Mouse (Mus musculus) 3134 (cell line): ENCODE measurements around the gene Pim3.
A peak's percentile ranks its signal among the peaks of the same experiment; 100 is the strongest.

ENCODE experiments used
- DNase-seq: peaks from one replicate; pipeline ENCODE4 v3.0.0-alpha.2; 2011; ENCODE audit warnings: low spot score; ENCODE audit not compliant: insufficient read length; ENCODE audit errors: extremely low read depth

Pim3 gene

DNA sequence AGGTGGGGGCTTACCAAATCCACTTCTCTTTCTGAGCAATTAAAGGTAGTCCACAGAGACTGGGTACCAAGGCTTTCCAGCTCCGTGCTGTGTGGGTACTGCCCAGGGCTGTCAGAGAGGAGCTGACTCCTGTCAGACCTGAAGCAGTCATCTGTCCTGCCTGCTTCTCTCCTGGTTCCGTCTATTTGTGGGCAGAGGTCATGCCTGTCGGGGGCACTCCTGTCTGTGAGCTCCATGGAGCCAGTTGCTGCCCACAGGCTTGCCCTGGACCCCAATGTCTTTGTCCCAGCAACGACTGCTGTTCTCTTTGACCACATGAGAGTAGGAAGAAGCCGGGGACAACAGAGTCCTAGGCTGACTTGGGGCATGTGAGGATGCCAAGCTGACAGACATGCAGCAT, 5.4 kb upstream of the Pim3 start:
- DNase-seq: no peak

DNA sequence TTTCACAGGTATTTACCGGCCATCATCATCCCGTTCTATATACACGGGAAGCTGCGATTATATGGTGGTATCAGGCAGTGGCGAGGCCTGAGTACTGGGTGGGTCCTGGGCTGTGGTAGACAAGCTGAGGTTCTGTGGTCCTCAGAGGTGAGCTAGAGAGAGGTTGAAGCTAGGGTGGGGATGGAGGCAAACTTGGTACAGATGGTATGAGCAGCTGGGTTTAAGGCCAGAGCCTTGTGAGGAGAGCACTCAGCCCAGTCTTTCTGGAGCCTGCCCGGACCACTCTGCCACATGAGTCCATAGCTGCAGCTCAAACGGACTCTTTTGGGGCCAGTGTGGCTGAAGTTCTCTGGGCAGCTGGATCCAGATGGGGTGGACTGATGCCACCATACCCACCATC, 4.6 kb upstream of the Pim3 start:
- no peak for DNase-seq

DNA sequence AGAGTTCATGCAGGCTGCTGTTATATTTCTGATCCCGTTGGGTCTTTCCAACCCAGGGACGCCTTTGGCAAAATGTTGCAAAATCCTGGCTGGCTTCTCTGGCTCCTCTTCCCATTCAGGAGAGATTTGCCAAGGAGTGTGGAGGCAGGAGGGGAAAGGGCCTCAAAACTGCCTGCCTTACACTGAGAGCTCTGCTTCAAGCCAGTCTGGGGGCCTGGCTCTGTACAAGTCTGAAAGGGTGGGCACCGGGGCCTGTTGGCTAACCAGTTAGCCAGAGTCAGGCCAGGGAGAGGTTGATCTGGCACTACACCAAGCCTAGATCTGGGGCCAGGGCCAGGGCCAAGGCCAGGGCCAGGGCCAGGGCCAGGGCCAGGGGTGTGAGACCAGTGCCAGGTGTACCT, 3.8 kb upstream of the Pim3 start:
- DNase-seq: no peak

DNA sequence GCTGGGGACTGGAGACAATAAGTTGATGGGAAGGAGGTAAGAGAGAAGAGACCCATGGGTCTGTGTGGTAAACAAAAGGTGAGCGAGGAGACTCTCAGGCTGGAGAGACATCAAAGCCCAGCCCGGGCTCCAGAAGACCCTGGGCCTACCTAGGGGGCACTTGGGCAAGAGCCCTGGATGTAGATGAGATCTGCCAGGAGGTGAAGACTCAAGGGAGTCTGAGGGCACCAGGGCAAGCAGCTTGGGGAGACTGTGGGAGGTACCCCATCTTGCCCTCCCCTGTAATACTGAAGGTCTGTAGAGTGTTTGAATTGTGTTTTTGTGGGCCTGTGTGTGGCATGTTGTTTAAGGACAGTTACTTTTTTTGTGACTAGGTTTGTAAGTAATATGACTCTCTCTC, 3.3 kb upstream of the Pim3 start:
- no peak for DNase-seq

DNA sequence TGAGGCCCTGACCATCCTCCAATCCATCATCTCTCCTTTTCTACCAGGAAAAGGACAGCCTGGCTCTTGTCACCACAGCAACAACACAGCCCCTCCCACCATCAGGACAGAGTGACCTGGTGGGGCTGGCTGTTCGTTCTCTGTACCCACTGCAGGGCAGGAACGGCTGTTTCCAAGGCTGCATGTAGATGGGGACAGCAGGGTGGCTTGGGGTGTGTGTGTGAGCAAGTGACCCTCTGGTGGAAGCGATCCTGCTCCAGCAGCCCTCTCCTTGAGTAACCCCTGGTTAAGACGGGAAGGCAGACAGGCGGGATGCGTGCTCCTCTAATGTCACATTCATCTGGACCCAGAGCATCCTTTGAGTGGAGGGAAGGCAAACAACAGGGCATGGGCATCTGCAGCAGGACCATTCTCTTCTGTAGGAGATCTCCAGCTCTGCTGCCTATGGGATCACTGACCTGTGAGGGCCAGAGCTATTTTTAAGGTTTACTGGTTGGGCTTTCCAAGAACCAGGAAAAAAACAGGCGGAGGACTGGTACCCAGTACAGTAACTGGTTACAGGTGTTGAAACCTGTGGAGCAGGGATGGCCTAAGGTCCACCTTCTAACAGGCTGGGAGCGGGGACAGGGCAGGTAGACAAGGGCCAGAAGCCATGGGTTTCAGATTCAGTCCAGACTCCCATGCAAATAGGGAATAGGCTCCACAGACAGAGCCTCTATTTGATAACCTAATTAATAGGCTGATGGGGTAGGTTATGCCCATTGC, 2.6 kb upstream of the Pim3 start:
- DNase-seq: no peak

DNA sequence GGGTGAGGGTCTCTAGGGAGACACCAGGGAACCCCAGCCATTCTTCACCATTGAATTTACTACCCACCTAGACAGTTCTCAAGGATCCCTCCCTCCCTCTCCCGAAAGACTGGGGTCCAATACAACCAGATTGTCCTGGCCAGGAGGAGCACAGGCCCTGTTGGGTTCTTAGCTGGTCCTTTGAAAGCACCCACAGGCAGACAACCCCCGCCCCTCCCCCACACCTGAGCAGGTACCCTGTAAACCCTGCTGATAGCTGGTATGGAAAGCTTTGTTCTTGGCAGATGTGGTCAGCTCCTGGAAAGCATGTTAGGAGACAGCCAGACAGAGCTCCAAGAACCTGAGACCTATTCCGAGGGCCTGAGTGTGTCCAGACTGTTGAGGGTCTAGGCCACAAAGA, 1.2 kb upstream of the Pim3 start:
- no peak for DNase-seq

DNA sequence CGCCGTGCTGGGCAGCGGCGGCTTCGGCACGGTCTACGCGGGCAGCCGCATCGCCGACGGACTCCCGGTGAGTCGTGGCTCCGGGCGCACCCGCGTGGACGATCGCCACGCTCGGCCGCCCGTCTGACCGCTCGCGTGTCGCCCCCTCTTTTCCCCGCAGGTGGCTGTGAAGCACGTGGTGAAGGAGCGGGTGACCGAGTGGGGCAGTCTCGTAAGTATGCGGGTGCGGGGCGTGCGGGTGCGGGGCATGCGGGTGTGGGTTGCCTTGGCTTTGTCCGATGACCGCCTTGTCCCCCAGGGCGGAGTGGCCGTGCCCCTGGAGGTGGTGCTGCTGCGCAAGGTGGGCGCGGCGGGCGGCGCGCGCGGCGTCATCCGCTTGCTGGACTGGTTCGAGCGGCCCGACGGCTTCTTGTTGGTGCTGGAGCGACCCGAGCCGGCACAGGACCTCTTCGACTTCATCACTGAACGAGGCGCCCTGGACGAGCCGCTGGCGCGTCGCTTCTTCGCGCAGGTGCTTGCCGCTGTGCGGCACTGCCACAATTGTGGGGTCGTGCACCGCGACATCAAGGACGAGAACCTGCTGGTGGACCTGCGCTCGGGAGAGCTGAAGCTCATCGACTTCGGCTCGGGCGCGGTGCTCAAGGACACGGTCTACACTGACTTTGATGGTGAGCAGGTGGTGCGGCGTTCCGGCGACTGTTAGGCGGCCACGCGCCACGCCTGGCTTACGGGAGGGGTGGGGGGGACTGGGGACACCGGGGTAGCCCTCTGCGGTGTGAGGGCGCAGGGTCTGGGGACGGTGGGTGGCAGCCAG, 1.1 kb downstream of the Pim3 start:
- peak; percentile 82 for DNase-seq

DNA sequence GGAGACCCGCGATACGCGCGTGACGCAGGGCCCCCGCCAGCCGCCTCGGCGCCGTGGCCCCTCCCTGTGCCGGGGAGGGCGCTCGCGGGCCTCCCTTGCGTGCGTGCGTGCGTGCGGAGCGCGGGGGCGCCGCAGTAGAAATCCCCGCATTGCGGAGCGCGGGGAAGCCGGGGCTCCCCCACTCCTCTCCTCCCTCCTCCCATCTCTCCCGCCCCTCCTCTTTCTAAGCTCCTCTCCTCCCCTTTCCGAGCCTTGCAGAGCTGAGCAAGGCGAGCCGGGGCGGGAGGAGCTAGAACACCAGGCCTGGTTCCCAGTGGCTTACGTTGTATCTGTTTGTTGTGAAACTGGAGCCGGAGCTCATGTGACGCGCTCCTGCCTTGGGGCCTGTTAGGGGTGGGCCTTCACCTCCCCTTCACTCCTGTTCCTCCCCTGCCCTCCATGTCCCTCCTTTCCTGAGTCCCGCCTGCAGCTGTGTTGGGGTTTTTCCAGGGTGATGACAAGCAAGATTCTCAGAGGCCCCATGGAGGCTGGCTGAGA, 1.8 kb downstream of the Pim3 start:
- DNase-seq: peak; percentile 89

DNA sequence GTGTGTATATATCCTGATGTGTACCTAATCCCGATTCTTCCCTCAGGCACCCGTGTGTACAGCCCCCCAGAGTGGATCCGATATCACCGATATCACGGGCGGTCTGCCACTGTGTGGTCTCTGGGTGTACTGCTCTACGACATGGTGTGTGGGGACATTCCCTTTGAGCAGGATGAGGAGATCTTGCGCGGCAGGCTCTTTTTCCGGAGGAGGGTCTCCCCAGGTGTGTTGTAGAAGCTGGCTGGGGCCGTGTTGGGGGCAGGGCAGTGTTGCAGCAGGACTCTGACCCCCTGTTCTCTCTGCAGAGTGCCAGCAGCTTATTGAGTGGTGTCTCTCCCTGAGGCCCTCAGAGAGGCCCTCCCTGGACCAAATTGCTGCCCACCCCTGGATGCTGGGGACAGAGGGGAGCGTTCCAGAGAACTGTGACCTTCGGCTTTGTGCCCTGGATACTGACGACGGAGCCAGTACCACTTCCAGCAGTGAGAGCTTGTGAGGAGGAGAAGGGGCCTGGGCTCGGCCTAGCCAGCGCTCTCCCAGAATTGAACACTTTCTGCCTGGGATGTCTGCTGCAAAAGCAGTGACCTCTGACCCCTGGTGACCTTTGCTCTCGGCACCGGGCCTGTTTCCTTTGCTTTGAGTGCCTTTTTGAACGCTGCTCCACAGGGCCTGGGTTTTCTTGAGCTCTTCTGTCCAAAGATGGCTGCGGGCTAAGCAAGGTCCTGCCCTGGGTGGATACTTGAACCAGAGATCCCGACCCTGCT, 2.5 kb downstream of the Pim3 start:
- DNase-seq: no peak

DNA sequence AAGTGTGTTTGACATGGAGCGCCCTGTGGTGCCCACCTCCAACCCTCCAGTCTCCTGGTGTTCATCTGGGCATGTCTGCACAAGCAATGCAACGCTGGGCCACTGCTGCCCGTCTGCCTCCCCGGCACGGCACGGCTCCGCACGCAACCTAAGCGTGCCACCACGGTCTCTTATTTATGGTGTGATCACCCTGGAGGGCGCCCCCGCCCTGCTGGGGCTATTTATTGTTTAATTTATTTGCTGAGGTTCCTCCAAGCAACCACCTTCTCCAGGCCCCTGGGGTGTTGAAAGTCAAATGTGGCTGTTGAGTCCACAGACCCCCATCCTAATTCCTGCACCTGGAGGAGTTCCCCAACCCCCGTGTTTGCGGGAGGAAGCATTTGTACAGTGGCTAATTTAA, 3.1 kb downstream of the Pim3 start:
- DNase-seq: no peak

DNA sequence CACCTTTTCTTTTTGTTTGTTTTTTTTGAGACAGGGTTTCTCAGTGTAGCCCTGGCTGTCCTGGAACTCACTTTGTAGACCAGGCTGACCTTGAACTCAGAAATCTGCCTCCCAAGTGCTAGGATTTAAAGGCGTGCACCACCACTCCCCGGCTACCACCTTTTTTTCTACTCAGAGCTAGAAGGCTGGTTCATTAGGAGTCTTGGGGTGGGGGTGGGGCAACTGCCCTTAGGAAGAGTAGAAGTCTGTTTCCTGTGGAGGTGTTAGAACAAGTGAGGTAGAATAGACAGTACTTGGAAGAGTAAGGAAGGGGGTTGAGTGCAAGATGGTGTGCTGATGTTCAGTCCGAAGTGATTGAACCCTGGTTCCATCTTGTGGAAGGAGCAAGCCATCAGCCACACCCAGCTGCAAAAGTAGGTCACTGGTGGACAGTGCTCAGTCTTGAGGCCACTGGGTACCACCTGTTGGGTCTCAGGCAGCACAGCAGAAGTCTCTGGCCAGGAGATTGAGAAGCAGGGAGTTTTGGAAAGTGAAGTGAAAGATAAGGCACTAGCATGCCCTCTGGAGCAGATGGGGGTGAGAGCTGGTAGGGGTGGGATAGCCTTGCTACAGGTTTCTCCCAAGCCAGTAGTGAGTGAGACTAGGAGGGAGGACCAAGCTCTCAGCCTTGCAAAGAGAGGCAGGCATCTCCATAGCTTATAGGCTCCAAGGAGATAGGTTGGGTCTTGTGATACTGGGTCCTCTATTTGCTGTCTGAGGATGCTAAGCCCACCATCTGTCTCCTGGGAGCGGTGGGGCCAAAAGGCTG, 4.1 kb downstream of the Pim3 start:
- DNase-seq: no peak

DNA sequence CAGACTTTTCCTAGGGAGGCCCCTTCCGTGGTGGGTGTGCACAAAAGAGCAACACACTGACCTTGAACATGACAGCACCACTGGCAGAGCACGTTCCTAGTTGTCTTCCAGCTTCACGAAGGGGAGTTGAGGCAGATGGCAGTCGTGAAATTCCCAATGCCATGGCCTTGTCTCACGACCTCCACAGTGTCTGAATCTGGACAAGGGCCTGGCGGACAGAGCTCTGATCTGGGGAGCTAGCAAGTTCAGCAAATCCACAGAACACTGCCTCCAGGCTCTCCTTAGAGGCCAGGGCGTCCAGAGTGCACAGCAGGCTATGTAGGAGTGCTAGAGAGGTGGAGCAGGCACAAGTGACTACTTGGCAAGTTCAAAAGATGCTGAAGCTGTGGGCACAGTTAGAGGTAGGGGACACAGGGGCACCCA, 5.0 kb downstream of the Pim3 start:
- peak; percentile 36 for DNase-seq

DNA sequence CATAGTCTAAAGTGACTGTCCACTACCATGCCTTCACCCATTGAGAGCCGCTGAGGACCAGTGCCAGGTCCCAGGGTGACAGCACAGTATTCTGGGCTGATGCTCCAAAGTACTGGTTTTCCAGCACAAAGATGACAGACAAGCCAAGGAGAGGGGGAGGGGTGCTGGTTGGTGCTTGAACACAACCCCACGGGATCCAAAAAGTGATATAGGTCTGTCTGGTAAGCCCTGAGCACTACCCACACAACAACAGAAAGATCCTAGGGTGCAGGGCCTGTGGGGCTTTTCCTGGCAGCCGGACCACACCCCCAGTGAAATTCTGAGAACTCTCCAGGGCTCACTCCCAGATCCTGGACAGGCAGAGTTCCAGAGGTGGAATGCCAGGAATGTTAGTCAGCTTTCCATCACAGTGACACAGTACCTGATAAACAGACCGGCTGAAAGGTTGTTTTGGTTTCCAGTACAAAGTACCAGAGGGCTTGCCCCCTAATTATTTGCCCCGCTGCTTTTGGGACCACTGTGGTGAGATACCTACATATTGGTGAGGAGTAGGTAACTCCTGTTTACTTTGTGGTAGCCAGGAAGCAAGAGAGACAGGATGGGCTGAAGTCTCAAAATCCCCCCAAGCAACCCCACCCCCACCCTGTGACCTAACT, 5.5 kb downstream of the Pim3 start:
- DNase-seq: peak; percentile 66

DNA sequence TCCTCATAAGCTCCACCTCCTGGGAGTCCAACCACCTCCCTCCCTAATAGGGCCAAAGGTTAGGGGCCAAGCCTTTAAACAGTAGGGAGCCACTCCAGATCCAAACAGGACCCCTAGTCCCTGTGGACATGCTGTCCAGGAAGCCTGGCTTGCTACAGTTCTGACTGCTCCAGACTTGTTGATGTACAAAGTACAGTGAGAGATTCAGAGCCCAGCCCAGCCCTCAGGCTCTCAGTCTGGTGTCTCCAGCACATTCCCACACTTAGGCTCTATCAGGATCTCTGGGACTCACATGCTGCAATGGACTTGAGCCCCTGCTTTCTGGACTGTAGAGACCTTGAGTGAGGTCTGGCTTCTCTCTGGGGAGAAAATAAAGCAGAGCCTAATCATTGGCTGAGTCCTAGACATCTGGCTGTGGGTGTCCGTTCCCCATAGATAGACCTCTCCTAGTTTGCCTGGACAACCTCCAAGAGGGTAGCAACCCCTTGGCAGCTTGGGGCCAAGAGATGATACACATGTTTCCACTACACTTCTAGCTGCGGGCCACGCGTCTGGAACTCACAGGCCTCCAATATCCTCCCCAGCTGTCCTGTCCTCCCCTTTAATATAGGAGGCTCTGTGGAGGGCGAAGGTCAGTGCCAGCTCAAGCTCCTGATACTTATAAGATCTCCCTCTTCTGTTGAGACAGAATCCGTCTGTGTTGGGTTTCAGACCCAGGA, 6.2 kb downstream of the Pim3 start:
- no peak for DNase-seq

DNA sequence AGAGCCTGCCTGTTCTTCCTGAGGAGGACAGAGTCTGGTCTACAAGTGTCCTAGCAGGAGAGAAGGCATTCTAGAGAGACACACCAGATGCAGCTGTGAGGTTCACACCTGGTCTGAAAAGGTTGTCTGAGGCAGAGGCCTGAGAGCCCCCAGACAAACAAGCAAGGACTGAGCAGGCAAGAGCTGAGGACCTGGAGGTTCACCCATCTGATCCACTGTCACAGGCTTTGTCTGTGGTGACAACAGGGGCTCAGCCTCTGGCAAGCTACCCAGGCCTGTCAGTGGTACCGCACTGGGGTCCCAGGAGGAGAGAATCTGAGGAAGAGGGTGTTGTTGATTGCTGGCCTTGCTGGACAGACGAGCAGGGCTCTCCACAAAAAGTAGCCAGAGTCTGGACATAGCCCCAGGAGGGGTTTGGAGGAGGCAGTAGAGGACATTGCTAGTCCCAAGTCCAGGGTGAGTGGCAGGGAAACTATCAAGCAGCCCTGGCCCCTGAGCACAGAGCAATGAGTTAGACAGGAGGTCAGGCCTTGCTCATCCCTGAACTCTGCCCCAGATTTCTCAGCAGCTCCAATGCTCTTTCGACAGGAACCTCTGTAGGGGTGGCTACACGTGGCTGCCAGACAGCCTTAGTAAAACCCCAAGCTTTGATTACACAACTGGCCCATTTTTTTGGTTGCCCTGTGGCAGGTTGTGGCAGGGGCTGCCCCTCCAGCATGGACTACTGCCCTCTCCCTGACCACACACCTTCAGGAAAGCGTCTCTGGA, 8.6 kb downstream of the Pim3 start:
- DNase-seq: no peak

DNA sequence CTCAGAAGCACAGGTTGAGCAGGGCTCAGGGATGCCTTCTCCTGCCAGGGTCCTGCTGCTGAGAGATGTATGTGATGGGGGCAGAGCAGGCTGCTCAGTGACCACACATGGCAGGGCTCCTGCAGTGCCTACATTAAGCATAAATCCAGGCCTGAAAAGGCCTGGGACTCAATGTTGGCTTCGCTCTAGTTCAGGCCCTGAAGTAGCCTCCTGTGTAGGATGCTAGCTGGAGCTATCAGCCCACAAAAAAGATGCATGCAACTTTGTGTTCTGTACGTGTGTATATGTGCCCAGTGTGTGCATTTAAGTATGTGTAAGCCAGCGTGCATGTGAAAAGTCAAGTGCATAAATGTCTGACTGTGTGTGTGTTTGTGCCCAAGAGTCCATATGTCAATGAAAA, 12.1 kb downstream of the Pim3 start:
- DNase-seq: peak; percentile 37

DNA sequence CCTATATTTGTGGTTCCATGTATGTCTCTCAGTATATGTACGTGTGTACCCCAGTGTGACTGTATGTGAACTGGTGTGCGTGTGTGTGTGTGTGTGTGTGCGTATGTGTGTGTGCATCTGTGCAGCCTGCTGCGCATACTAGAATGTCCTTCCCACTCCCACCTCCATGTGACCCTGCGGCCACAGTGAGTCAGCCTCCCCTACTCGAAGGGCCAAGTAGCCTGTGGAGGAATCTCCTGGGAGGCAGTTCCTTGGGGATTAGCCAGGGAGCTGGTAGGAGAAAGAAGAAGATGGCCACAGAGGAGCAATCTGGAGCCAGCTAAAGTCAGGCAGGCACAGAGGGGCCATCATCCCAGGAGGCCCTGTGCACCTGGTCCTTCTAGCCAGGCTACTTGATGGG, 12.5 kb downstream of the Pim3 start:
- peak; percentile 80 for DNase-seq

DNA sequence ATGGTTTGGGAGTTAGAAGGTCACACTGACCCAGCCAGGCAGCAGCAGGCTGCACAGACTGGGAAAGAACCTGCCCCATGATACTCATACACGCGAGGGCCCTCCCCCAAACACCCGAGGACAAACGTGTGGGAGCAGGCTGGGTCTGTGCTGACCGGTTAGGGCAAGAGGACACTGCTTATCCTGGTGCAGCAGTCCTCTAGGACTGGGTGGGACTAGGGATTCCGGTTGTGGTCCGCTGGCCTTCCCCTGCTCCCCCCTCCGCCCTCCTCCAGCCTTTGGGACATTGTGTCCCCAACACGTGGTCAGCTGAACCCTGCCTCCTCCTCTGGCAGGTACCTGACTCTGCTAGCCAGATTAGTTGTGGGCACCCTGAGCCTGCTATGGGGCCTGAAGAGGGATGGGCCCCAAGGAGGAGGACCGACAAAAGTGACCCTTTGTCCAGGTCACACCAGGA, 13.7 kb downstream of the Pim3 start:
- DNase-seq: peak; percentile 47
